Mouse (Mus musculus): ENCODE data around the gene Ptprm. TPM values are rescaled to one million over a fixed set of nuclear protein-coding genes. Genes with fewer than 3 reads are reported as not detected.

Gene Ptprm
- polyA plus RNA-seq, 1 experiment, result 20.1 TPM

DNA sequence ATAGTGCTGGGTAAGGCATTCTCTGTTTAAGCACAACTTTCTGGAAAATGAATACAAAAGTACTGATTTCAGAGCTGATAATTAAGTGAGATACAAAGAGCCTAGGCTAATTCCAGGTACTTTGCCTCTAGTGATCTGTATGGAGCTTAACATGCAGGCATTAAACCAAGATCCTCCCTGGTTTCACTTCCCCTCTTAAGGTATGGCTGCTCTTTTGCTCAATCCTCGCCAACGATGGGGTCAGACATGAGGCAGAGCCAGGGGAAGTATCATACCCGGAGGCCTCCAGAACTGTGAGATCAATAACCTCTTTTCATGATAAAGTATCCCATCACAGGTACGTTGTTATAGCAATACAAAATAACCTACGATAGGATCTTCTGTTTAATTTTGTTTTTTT, 5.3 kb upstream of the Ptprm start:
- DNase-seq (ENCODE audit: low read depth), result no peak
- TF ChIP-seq CTCF (IDR thresholded peaks at IDR 0.05; ENCODE audit: borderline replicate concordance, extremely low read depth, insufficient read depth, insufficient read length) (no peak), POLR2A (IDR thresholded peaks at IDR 0.05; ENCODE audit: borderline replicate concordance, extremely low read depth, insufficient read depth, insufficient read length, poor library complexity, severe bottlenecking) (no peak)

DNA sequence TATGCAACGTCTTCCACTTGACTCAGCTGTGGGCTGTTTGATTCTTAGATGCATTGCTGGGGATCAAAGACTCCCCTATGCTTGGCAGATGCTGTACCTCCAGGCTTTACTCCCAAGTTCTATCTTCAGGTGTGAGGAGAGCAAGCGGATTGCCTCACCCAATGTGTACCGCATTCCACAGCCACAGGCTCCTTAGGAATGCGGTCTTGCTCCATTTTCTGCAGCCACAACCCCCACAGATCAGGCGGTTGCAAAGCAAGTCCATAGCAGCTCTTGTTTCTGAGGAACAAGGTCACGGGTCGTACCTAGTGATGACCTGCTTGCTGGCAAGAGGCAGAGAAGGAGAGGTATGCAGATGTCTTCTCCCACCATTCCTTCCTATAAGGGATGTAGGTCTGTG, 4.3 kb upstream of the Ptprm start:
- no peak for TF ChIP-seq POLR2A (IDR thresholded peaks at IDR 0.05; ENCODE audit: borderline replicate concordance, extremely low read depth, insufficient read depth, insufficient read length, poor library complexity, severe bottlenecking)
- no peak for TF ChIP-seq CTCF (IDR thresholded peaks at IDR 0.05; ENCODE audit: borderline replicate concordance, extremely low read depth, insufficient read depth, insufficient read length)
- no peak for DNase-seq (ENCODE audit: low read depth)

DNA sequence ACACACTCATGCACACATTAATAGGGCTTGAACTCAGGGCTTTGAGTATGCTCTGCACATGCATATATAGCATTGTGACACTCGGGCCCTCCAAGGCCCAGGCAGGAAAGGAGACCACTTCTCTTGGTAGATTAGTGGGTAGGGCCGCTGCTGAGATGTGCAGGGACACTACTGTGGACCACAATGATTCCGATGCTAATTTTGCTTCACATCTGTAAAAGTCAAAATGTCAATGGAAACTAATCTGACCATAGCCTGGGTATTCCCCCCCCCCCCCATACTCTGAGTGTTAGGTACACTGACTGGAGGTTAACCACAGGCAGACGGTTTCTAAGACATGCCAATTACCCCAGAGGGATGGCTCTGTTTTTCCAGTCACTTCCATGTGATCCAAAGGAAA, 2.9 kb upstream of the Ptprm start:
- TF ChIP-seq POLR2A (IDR thresholded peaks at IDR 0.05; ENCODE audit: borderline replicate concordance, extremely low read depth, insufficient read depth, insufficient read length, poor library complexity, severe bottlenecking) (no peak), CTCF (IDR thresholded peaks at IDR 0.05; ENCODE audit: borderline replicate concordance, extremely low read depth, insufficient read depth, insufficient read length) (no peak)
- DNase-seq (ENCODE audit: low read depth), result no peak

DNA sequence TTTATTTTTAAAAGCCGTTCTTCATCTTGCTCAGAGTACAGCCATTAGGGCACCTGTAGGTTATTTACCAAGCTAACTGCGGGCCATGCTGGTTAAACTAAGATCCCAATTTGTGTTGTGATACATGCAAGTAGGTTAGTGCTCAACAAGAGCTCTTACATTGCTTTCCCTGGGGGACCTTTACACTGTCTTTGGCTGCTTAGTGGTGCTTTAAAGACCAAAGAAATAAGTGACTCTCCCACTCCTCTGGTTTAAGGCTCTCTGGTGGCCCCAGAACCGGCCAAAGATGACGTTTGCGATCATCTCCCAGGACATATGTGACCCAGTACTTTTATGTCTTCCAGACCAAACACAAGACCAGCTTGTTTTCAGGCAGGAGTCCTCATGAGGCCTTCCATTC, 994 bp upstream of the Ptprm start:
- DNase-seq (ENCODE audit: low read depth), result peak; percentile 35
- TF ChIP-seq POLR2A (IDR thresholded peaks at IDR 0.05; ENCODE audit: borderline replicate concordance, extremely low read depth, insufficient read depth, insufficient read length, poor library complexity, severe bottlenecking) (no peak), CTCF (IDR thresholded peaks at IDR 0.05; ENCODE audit: borderline replicate concordance, extremely low read depth, insufficient read depth, insufficient read length) (no peak)

DNA sequence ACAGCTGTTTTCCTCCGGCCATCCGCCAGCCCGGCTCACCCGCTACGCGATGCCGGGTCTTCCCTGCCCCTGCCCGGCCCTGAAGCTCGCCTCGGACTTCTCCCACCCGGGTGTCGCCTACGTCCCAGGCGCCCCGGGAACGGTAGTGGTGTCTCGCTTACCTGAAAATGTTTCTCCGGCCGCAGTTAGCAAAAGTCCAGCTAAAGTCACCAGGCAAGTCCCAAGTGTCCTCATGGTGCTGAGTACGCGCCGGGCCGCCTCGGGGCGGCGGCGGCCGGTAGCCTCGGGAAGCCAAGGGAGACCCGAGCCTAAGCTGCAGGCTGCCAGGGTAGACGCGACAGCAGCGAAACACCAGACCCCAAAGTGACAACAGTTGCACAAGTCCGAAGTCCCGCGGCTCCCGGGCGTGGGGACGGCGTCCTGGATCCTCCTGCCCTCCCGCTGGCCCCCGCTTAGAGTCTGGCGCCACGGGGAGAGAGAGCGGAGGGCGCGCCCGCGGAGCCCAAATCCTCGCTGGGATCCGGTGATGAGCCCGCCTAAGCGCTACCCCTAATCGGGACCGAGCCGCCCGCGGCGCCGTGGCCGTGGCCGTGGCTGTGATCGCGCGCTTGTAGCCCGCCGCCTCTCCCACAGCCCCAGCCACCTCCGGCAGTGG, 334 bp downstream of the Ptprm start:
- DNase-seq (ENCODE audit: low read depth), result no peak
- no peak for TF ChIP-seq CTCF (IDR thresholded peaks at IDR 0.05; ENCODE audit: borderline replicate concordance, extremely low read depth, insufficient read depth, insufficient read length)
- no peak for TF ChIP-seq POLR2A (IDR thresholded peaks at IDR 0.05; ENCODE audit: borderline replicate concordance, extremely low read depth, insufficient read depth, insufficient read length, poor library complexity, severe bottlenecking)

DNA sequence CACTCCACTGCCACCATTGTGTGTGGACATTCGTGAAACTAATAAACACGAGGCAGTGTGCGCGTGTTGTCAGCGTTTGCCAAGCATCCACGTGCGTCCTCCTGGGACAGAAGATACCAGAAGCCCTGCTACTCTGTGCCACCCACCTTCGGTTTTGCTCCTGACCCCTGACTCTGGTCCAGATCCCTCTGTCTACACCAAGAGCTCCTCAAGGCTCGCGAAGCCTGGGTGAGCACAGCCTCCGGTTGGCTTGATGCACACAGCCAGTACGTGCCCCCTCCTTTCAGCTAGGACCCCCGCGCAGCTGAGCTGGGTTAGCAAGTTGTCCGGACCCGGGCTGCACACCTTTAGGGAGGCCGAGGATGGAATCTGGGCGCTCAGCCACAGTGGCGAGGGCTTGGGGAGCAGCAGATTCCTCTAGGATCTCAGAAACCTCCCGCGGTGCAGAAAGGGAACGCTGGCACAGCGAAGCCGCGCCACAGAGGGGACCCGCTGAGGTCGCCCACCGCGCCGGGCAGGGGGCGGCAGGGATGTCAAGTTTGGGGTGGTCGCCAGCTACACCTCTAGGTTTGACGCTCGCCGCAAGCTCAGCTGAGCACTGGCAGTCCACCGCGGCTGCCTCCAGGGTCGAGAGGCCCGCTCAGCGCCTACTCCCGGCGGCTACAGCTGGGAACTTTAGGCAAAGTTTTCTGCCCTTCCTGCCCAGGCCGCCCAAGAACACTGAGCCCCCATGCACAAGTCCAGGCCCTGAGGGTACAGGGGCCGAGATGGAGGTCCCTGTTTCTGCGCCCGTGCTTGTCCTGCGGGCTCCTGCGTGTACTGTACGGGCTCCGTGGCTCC, 1.1 kb downstream of the Ptprm start:
- TF ChIP-seq CTCF (IDR thresholded peaks at IDR 0.05; ENCODE audit: borderline replicate concordance, extremely low read depth, insufficient read depth, insufficient read length) (no peak), POLR2A (IDR thresholded peaks at IDR 0.05; ENCODE audit: borderline replicate concordance, extremely low read depth, insufficient read depth, insufficient read length, poor library complexity, severe bottlenecking) (no peak)
- peak; percentile 52 for DNase-seq (ENCODE audit: low read depth)

DNA sequence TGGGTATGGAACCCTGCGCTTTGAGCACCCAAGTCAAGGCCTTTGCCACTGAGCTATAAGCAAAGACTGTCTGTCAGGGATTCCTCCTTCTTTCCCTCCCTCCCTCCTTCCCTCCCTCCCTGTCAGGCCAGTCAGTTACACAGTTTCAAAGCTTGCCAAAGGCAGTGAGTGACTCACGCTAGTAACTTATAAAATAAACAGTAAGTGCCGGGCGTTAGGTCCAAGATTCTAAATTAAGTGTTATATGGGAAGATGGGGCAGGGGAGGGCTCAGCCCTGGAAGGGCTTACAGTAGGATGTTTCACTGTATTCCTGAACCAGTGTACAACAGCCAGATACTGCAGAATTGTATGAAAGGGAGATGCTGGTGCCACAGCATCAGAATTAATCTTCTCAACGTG, 2.8 kb downstream of the Ptprm start:
- DNase-seq (ENCODE audit: low read depth), result no peak
- TF ChIP-seq POLR2A (IDR thresholded peaks at IDR 0.05; ENCODE audit: borderline replicate concordance, extremely low read depth, insufficient read depth, insufficient read length, poor library complexity, severe bottlenecking) (no peak), CTCF (IDR thresholded peaks at IDR 0.05; ENCODE audit: borderline replicate concordance, extremely low read depth, insufficient read depth, insufficient read length) (no peak)

DNA sequence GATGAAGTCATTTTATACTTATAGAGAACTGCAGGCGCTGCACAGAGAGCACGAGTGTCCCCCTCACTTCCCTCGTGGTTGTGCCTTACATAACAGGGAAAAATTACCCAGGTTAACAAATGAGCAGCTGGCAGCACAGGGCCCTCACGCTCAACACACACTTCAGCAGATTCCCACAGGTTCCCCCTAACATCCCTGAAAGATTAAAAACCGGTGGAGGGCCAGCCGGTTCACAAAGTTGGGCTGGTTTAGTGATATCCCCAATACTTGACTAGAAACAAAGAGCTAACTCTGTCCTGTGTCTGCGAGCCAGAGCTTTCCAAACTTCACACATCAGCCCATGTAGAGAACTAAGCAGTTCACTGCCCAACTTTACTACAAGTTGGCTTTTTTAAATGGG, 3.7 kb downstream of the Ptprm start:
- TF ChIP-seq CTCF (IDR thresholded peaks at IDR 0.05; ENCODE audit: borderline replicate concordance, extremely low read depth, insufficient read depth, insufficient read length) (no peak), POLR2A (IDR thresholded peaks at IDR 0.05; ENCODE audit: borderline replicate concordance, extremely low read depth, insufficient read depth, insufficient read length, poor library complexity, severe bottlenecking) (no peak)
- no peak for DNase-seq (ENCODE audit: low read depth)

DNA sequence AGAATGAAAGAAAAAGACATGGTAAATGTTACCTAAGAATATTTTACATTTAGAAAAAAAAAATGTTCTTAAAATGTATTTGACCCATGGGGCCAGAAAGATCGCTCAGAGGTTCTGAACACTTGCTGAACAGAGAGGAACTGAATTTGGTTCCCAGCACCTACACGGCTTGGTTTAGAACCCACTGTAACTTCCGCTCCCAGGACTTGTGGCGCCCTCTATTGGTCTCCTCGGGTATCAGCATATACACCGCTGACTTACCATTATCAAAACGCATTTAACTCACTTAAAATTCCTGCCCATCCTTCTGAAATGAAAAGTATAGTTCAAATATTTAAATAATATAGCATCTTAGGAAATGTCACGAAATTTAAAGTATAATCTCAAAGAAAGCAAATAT, 4.7 kb downstream of the Ptprm start:
- no peak for TF ChIP-seq POLR2A (IDR thresholded peaks at IDR 0.05; ENCODE audit: borderline replicate concordance, extremely low read depth, insufficient read depth, insufficient read length, poor library complexity, severe bottlenecking)
- TF ChIP-seq CTCF (IDR thresholded peaks at IDR 0.05; ENCODE audit: borderline replicate concordance, extremely low read depth, insufficient read depth, insufficient read length), result peak; percentile 38; the same call in 1 of the 2 replicates
- DNase-seq (ENCODE audit: low read depth), result no peak

DNA sequence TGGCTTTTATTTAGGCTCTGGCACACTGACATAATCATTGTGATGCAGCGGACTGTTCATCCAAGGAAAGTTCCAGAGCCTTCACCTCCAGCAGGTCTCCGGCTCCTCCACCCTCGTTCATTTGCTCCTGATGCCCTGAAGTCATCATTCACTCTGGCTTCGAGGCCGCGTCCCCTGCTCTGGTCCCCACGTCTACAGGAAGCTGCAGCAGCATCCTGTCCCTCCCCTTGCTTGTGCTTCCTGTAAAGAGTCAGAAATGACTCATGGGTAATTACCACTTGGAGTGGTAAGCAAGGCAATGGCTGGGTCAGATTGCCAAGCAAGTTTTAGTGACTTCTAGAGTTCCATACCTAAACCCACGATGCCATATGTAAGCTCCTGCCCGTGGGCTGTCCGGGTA, 7.3 kb downstream of the Ptprm start:
- no peak for DNase-seq (ENCODE audit: low read depth)
- TF ChIP-seq CTCF (IDR thresholded peaks at IDR 0.05; ENCODE audit: borderline replicate concordance, extremely low read depth, insufficient read depth, insufficient read length) (no peak), POLR2A (IDR thresholded peaks at IDR 0.05; ENCODE audit: borderline replicate concordance, extremely low read depth, insufficient read depth, insufficient read length, poor library complexity, severe bottlenecking) (no peak)

DNA sequence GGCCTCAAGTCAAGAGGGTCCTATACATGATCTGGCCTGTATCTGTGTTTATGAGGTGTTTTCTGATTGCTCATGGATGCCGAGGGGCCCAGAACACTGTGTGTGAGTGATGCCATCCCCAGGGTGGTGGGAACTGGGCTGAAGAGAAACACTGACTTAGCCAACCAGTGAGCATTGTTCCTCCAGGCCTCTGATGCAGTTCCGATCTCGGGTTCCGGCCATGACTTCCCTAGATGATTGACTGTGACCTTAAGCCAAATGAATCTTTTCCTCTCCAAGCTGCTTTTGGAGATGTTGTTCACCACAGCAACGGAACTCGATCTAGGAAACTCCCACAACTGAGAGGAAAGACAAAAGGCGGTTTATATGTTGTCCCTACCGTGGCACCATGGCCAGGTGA, 9.1 kb downstream of the Ptprm start:
- DNase-seq (ENCODE audit: low read depth), result no peak
- TF ChIP-seq POLR2A (IDR thresholded peaks at IDR 0.05; ENCODE audit: borderline replicate concordance, extremely low read depth, insufficient read depth, insufficient read length, poor library complexity, severe bottlenecking) (no peak), CTCF (IDR thresholded peaks at IDR 0.05; ENCODE audit: borderline replicate concordance, extremely low read depth, insufficient read depth, insufficient read length) (no peak)

DNA sequence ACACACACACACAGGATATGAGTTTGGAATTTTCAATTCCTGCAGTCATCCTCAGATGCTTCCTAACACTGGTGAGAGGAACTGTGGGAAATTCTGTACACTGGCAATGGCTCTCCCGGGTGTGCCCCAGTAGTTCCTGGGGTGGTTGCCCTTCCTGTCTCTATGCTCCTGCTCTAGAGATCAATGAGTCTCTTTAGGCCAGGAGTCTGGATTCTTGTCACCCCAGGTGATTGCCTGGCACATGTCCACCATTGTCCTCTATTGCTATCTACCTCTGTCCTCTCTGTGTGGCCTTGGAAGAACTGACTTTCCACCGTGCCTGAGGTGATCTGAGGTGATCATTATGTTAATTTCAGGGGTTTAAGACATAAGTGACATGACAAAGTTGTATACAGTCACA, 10.8 kb downstream of the Ptprm start:
- no peak for DNase-seq (ENCODE audit: low read depth)
- TF ChIP-seq POLR2A (IDR thresholded peaks at IDR 0.05; ENCODE audit: borderline replicate concordance, extremely low read depth, insufficient read depth, insufficient read length, poor library complexity, severe bottlenecking) (no peak), CTCF (IDR thresholded peaks at IDR 0.05; ENCODE audit: borderline replicate concordance, extremely low read depth, insufficient read depth, insufficient read length) (no peak)

Data from brain, embryonic 14.5 days (tissue).